ENCODE assay signal across 8 mouse cellular contexts in the genomic region with DNA sequence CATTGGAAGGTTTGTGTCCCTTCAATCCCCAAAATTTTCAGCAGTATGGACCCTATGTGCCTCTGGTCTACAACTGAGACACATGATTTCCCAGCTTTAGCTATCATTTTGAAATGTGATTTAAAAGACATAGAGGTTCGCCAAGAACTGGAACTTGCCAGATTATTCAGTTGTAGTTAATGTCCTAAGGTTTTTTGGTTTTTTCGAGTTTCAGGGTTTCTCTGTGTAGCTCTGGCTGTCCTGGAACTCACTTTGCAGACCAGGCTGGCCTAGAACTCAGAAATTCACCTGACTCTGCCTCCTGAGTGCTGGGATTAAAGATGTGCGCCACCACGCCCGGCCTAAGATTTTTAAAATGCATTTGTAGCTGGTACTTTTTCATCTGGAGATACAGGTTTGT. TPM values are rescaled to one million over a fixed set of nuclear protein-coding genes. Genes with fewer than 3 reads are reported as not detected.
A peak's percentile ranks its signal among the peaks of the same experiment; 100 is the strongest.
DNase-seq lines count a peak whose midpoint lies in the region; ATAC-seq and TF ChIP-seq lines count a peak whose summit lies in the region.

No protein-coding gene starts in this region.

- H3K36me3 ChIP-seq in embryonic facial prominence, embryonic 15.5 days = peaks cover 15% of the 10 kb centered on the region; the same call in 1 of the 2 replicates
- peaks cover 32% of the 10 kb centered on the region for H3K36me3 ChIP-seq in limb, embryonic 10.5 days
- H3K36me3 ChIP-seq in neural tube, embryonic 14.5 days (ENCODE audit: control insufficient read depth, insufficient read depth, low read length) = peaks cover 10% of the 10 kb centered on the region

- peak overlapping the region; percentile 65 for H3K4me2 ChIP-seq in embryonic facial prominence, embryonic 15.5 days (replicated peaks)
- H3K4me2 ChIP-seq in neural tube, embryonic 14.5 days (ENCODE audit: low read depth, low read length) = peak overlapping the region; percentile 100

- no peak for TF ChIP-seq CTCF in lung, adult 2 months (IDR thresholded peaks at IDR 0.05; ENCODE audit: insufficient read depth, low read length)

- H3K9me3 ChIP-seq in embryonic facial prominence, embryonic 15.5 days (replicated peaks) = no peaks in the 10 kb centered on the region
- H3K9me3 ChIP-seq in limb, embryonic 10.5 days (replicated peaks) = no peaks in the 10 kb centered on the region
- H3K9me3 ChIP-seq in neural tube, embryonic 14.5 days (ENCODE audit: control insufficient read depth, low read length) = no peaks in the 10 kb centered on the region

- 56% methylated on average over 5 of the region's 5 CpGs for WGBS in lung, adult 2 months
- 80% methylated on average over 5 of the region's 5 CpGs for WGBS in embryonic facial prominence, embryonic 15.5 days
- 89% methylated on average over 5 of the region's 5 CpGs for WGBS in limb, embryonic 10.5 days
- WGBS in neural tube, embryonic 14.5 days = 84% methylated on average over 5 of the region's 5 CpGs

- H3K27me3 ChIP-seq in embryonic facial prominence, embryonic 15.5 days = no peaks in the 10 kb centered on the region
- H3K27me3 ChIP-seq in limb, embryonic 10.5 days (ENCODE audit: low read depth, poor library complexity, severe bottlenecking) = no peaks in the 10 kb centered on the region
- no peaks in the 10 kb centered on the region for H3K27me3 ChIP-seq in neural tube, embryonic 14.5 days (ENCODE audit: control insufficient read depth, insufficient read depth, low read length)

- no peak for ATAC-seq in embryonic facial prominence, embryonic 15.5 days (ENCODE audit: insufficient number of reproducible peaks, low FRiP score, low TSS enrichment, low read depth)
- ATAC-seq in neural tube, embryonic 14.5 days (ENCODE audit: low read depth) = no peak

- DNase-seq in lung, adult 2 months = no peak
- no peak for DNase-seq in lung, postnatal 36 days
- DNase-seq in limb, embryonic 10.5 days (ENCODE audit: low spot score) = no peak
- no peak for DNase-seq in right cerebral cortex, postnatal 36 days (ENCODE audit: low spot score in 2 of 2)
- no peak for DNase-seq in gastrocnemius, postnatal 25 days
- no peak for DNase-seq in thymus, postnatal 25 days

- no peak for TF ChIP-seq POLR2A in lung, adult 2 months (IDR thresholded peaks at IDR 0.05; ENCODE audit: borderline replicate concordance, extremely low read depth, low read depth, low read length)

- peak overlapping the region; percentile 12 for H3K4me3 ChIP-seq in lung, adult 2 months (replicated peaks; ENCODE audit: extremely low read depth, low read depth, low read length)
- H3K4me3 ChIP-seq in embryonic facial prominence, embryonic 15.5 days (replicated peaks) = peak overlapping the region; percentile 38
- peak overlapping the region; percentile 57 for H3K4me3 ChIP-seq in limb, embryonic 10.5 days
- peak overlapping the region; percentile 52 for H3K4me3 ChIP-seq in neural tube, embryonic 14.5 days (ENCODE audit: low read depth, low read length)

- no peak overlapping the region for H3K27ac ChIP-seq in embryonic facial prominence, embryonic 15.5 days (replicated peaks)
- no peak overlapping the region for H3K27ac ChIP-seq in limb, embryonic 10.5 days
- no peak overlapping the region for H3K27ac ChIP-seq in neural tube, embryonic 14.5 days (ENCODE audit: low read depth, low read length)

- peaks cover 12% of the 10 kb centered on the region for H3K4me1 ChIP-seq in lung, adult 2 months (ENCODE audit: control insufficient read depth, insufficient read depth, low read length)
- peaks cover 43% of the 10 kb centered on the region for H3K4me1 ChIP-seq in embryonic facial prominence, embryonic 15.5 days
- peaks cover 27% of the 10 kb centered on the region for H3K4me1 ChIP-seq in limb, embryonic 10.5 days
- H3K4me1 ChIP-seq in neural tube, embryonic 14.5 days (ENCODE audit: control insufficient read depth, insufficient read depth, low read length) = peaks cover 30% of the 10 kb centered on the region

- H3K9ac ChIP-seq in embryonic facial prominence, embryonic 15.5 days = peak overlapping the region; percentile 21; the same call in 1 of the 2 replicates
- peak overlapping the region; percentile 37 for H3K9ac ChIP-seq in neural tube, embryonic 14.5 days (replicated peaks; ENCODE audit: low read depth, low read length)

RNA-seq across cellular contexts. Expression of a gene that starts 2.7 kb away (rescaled TPM):
- 1,478 and 1,739 TPM in 2 replicates for polyA plus RNA-seq in lung, adult 2 months (2012; rRNA removed)
- 3,288 and 3,376 TPM in 2 replicates for polyA plus RNA-seq in embryonic facial prominence, embryonic 15.5 days (2015; fragmentation: Nextera tagmentation; extraction: Ambion mirVana)
- polyA plus RNA-seq in limb, embryonic 10.5 days (2016; fragmentation: Nextera tagmentation; extraction: Ambion mirVana) = 3,627 and 3,653 TPM in 2 replicates
- 4,516 and 4,600 TPM in 2 replicates for polyA plus RNA-seq in neural tube, embryonic 14.5 days (2014; fragmentation: Nextera tagmentation; extraction: Ambion mirVana)
- 100 to 1,000 TPM; 692 to 747 TPM for total RNA-seq in gastrocnemius, postnatal 25 days (2021)

RNA-seq across cellular contexts. Expression of a gene that starts 14.6 kb away (rescaled TPM):
- polyA plus RNA-seq in lung, adult 2 months (2012; rRNA removed) = 14.4 and 14.8 TPM in 2 replicates
- polyA plus RNA-seq in embryonic facial prominence, embryonic 15.5 days (2015; fragmentation: Nextera tagmentation; extraction: Ambion mirVana) = 29.0 and 32.0 TPM in 2 replicates
- 35.0 and 42.2 TPM in 2 replicates for polyA plus RNA-seq in limb, embryonic 10.5 days (2016; fragmentation: Nextera tagmentation; extraction: Ambion mirVana)
- polyA plus RNA-seq in neural tube, embryonic 14.5 days (2014; fragmentation: Nextera tagmentation; extraction: Ambion mirVana) = 56.3 and 73.1 TPM in 2 replicates
- total RNA-seq in gastrocnemius, postnatal 25 days (2021) = 10 to 100 TPM; 18.9 to 24.0 TPM

RNA-seq across cellular contexts. Expression of a gene that starts 20.7 kb away (rescaled TPM):
- 19.6 and 21.8 TPM in 2 replicates for polyA plus RNA-seq in lung, adult 2 months (2012; rRNA removed)
- polyA plus RNA-seq in embryonic facial prominence, embryonic 15.5 days (2015; fragmentation: Nextera tagmentation; extraction: Ambion mirVana) = 5.3 and 6.4 TPM in 2 replicates
- polyA plus RNA-seq in limb, embryonic 10.5 days (2016; fragmentation: Nextera tagmentation; extraction: Ambion mirVana) = 0.55 and 0.87 TPM in 2 replicates
- polyA plus RNA-seq in neural tube, embryonic 14.5 days (2014; fragmentation: Nextera tagmentation; extraction: Ambion mirVana) = 25.1 and 25.8 TPM in 2 replicates
- 1 to 10 TPM in 1 of 2 experiments, under 1 TPM in 1; 0.97 to 1.5 TPM for total RNA-seq in gastrocnemius, postnatal 25 days (2021)
